9 mouse cellular contexts compared by ENCODE assay signal in genomic region chr9:105737448-105737847, GRCm38 (mm10).
DNase-seq lines count a peak whose midpoint lies in the region; ATAC-seq and TF ChIP-seq lines count a peak whose summit lies in the region.
"Had no signal": no experiment of that assay in that cellular context is flagged by ENCODE, and none has a peak within 500 bp of the region (broad histone marks: within the 10 kb centered on the region; RNA-seq: fewer than 3 reads in every experiment).

No protein-coding gene starts in this region.

- H3K4me1 ChIP-seq in forebrain, embryonic 15.5 days = peaks cover 20% of the 10 kb centered on the region
- H3K4me1 ChIP-seq in forebrain, embryonic 13.5 days = peaks cover 12% of the 10 kb centered on the region
- no peaks in the 10 kb centered on the region for H3K4me1 ChIP-seq in lung, adult 2 months (ENCODE audit: control insufficient read depth, insufficient read depth, low read length)
- 0 out of 2 replicates have a peak, but pooled peaks cover 7% of the 10 kb centered on the region for H3K4me1 ChIP-seq in heart, postnatal 0 days (ENCODE audit: control insufficient read depth, insufficient read depth)

- H3K4me3 ChIP-seq in forebrain, embryonic 15.5 days = no peak overlapping the region
- no peak overlapping the region for H3K4me3 ChIP-seq in forebrain, embryonic 13.5 days
- H3K4me3 ChIP-seq in lung, adult 2 months (replicated peaks; ENCODE audit: extremely low read depth, low read depth, low read length) = no peak overlapping the region
- no peak overlapping the region for H3K4me3 ChIP-seq in heart, postnatal 0 days (ENCODE audit: low read depth, low read length)

- no peak for TF ChIP-seq POLR2A in lung, adult 2 months (IDR thresholded peaks at IDR 0.05; ENCODE audit: borderline replicate concordance, extremely low read depth, low read depth, low read length)

- H3K36me3 ChIP-seq in forebrain, embryonic 15.5 days = no peaks in the 10 kb centered on the region
- no peaks in the 10 kb centered on the region for H3K36me3 ChIP-seq in forebrain, embryonic 13.5 days (ENCODE audit: poor library complexity, severe bottlenecking)
- H3K36me3 ChIP-seq in heart, postnatal 0 days (replicated peaks; ENCODE audit: control insufficient read depth, insufficient read depth, low read length) = no peaks in the 10 kb centered on the region

- DNase-seq in lung, adult 2 months = no peak
- no peak for DNase-seq in lung, postnatal 25 days (ENCODE audit: low spot score)
- DNase-seq in heart, postnatal 0 days (ENCODE audit: low spot score) = peak; percentile 63
- DNase-seq in retina, embryonic 14.5 days (ENCODE audit: low spot score) = peak; percentile 27
- no peak for DNase-seq in spleen, postnatal 36 days (ENCODE audit: low spot score in 2 of 2)
- DNase-seq in layer of hippocampus, adult 9-10 months (ENCODE audit: low spot score) = no peak
- DNase-seq: thymus, adult 2 months had no signal

- no peaks in the 10 kb centered on the region for H3K9me3 ChIP-seq in forebrain, embryonic 15.5 days
- H3K9me3 ChIP-seq in forebrain, embryonic 13.5 days (replicated peaks) = no peaks in the 10 kb centered on the region
- H3K9me3 ChIP-seq in heart, postnatal 0 days (replicated peaks; ENCODE audit: control insufficient read depth, low read length) = no peaks in the 10 kb centered on the region

- no peaks in the 10 kb centered on the region for H3K27me3 ChIP-seq in forebrain, embryonic 15.5 days
- no peaks in the 10 kb centered on the region for H3K27me3 ChIP-seq in forebrain, embryonic 13.5 days
- H3K27me3 ChIP-seq in heart, postnatal 0 days (ENCODE audit: control insufficient read depth, insufficient read depth, low read length) = no peaks in the 10 kb centered on the region

- no peak for TF ChIP-seq EP300 in heart, postnatal 0 days (IDR thresholded peaks at IDR 0.05; ENCODE audit: low read depth)

- TF ChIP-seq CTCF in lung, adult 2 months (IDR thresholded peaks at IDR 0.05; ENCODE audit: insufficient read depth, low read length) = peak; percentile 52; the same call in 1 of the 2 replicates
- TF ChIP-seq CTCF in heart, postnatal 0 days (IDR thresholded peaks at IDR 0.05; ENCODE audit: low read depth) = peak; percentile 55

- WGBS in forebrain, embryonic 15.5 days = 38% methylated on average over 8 of the region's 8 CpGs
- WGBS in forebrain, embryonic 13.5 days = 53% methylated on average over 8 of the region's 8 CpGs
- 34% methylated on average over 8 of the region's 8 CpGs for WGBS in lung, adult 2 months
- 11% methylated on average over 8 of the region's 8 CpGs for WGBS in heart, postnatal 0 days

- H3K9ac ChIP-seq in forebrain, embryonic 15.5 days (replicated peaks) = no peak overlapping the region
- no peak overlapping the region for H3K9ac ChIP-seq in forebrain, embryonic 13.5 days
- H3K9ac ChIP-seq in heart, postnatal 0 days (replicated peaks; ENCODE audit: low read depth, low read length) = no peak overlapping the region

- peak; percentile 76 for ATAC-seq in forebrain, embryonic 15.5 days (replicated peaks)
- ATAC-seq in forebrain, embryonic 13.5 days = no peak; the same call in 1 of the 2 replicates
- ATAC-seq in heart, postnatal 0 days (ENCODE audit: insufficient read depth, low read depth) = peak; percentile 86

- H3K4me2 ChIP-seq in forebrain, embryonic 15.5 days (replicated peaks) = no peak overlapping the region
- H3K4me2 ChIP-seq in forebrain, embryonic 13.5 days = no peak overlapping the region
- H3K4me2 ChIP-seq in heart, postnatal 0 days (ENCODE audit: low read depth, low read length) = no peak overlapping the region

- no peak overlapping the region for H3K27ac ChIP-seq in forebrain, embryonic 15.5 days (replicated peaks)
- H3K27ac ChIP-seq in forebrain, embryonic 13.5 days = no peak overlapping the region
- 0 out of 2 replicates have a peak overlapping the region, but pooled peaks have one; percentile 17 for H3K27ac ChIP-seq in heart, postnatal 0 days (ENCODE audit: low read depth)

Comparison
In these comparisons a context has a peak if more than half of its experiments do, and no peak if none do; other contexts are left out.
1. DNase-seq: peak in heart, postnatal 0 days (single experiment) and retina, embryonic 14.5 days (single experiment); none in lung, adult 2 months (single experiment), lung, postnatal 25 days (single experiment), spleen, postnatal 36 days (0 of 2) and layer of hippocampus, adult 9-10 months (single experiment).